Mouse (Mus musculus) erythroblast, embryonic 14.5 days (primary cell): ENCODE measurements around the gene Ifit3.

Source experiments
- GATA1 ChIP-seq: IDR thresholded peaks from 2 replicates; pipeline ENCODE4 v1.6.1; 2012; ENCODE audit warnings: low read length, inconsistent platforms, mixed read lengths
- TAL1 ChIP-seq: IDR thresholded peaks from 3 replicates; pipeline ENCODE4 v1.6.1; 2012; ENCODE audit warnings: low read length, inconsistent platforms, mixed read lengths

GRCm38 (mm10) chr19:34596811-34597210 is 13.5 kb downstream of the Ifit3 start:
- no peak for TF ChIP-seq GATA1
- no peak for TF ChIP-seq TAL1
